In the genomic region with DNA sequence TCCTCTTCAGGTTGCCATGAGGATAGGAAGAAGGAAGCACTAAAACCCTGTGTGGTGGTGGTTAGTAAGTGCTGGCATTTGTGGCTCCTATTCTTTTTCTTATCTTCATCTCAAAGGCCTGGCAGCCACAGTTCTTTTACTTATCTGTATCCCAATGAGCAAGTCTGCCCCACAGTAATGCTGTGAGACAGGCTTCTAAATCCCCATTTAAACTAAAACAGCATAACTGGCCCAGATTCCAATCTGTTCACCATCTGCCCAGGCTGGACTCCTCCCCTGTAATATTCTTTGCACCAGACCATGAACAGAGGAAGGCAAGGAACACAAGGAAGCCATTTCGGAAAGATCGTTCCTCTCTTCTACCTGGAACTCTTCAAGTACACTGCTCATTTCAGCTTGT, we compare ENCODE assay signal across 19 mouse cellular contexts.
DNase-seq lines count a peak whose midpoint lies in the region; ATAC-seq and TF ChIP-seq lines count a peak whose summit lies in the region.
"Had no signal": no experiment of that assay in that cellular context is flagged by ENCODE, and none has a peak within 500 bp of the region (broad histone marks: within the 10 kb centered on the region; RNA-seq: fewer than 3 reads in every experiment).

No protein-coding gene starts in this region.

- H3K4me2 ChIP-seq in hindbrain, embryonic 12.5 days (replicated peaks): no peak overlapping the region
- H3K4me2 ChIP-seq: embryonic facial prominence, embryonic 13.5 days; hindbrain, embryonic 13.5 days; kidney, embryonic 15.5 days; midbrain, embryonic 11.5 days; neural tube, embryonic 13.5 days had no signal

- ATAC-seq in megakaryocyte progenitor cell, adult 5-6 weeks (replicated peaks; ENCODE audit: poor library complexity): peak; percentile 38
- no peak for ATAC-seq in hindbrain, embryonic 12.5 days (ENCODE audit: low FRiP score)
- ATAC-seq: activated CD4-positive, CD25-positive, alpha-beta regulatory T cell, adult 4 months; Patski had no signal

- H3K27ac ChIP-seq in left cerebral cortex, adult 2 months: peak overlapping the region; percentile 18; the same call in 1 of the 2 replicates
- no peak overlapping the region for H3K27ac ChIP-seq in hindbrain, embryonic 12.5 days
- H3K27ac ChIP-seq: embryonic facial prominence, embryonic 13.5 days; hindbrain, embryonic 13.5 days; kidney, embryonic 15.5 days; neural tube, embryonic 13.5 days had no signal

- no peak overlapping the region for H3K9ac ChIP-seq in hindbrain, embryonic 12.5 days
- H3K9ac ChIP-seq: embryonic facial prominence, embryonic 13.5 days; hindbrain, embryonic 13.5 days; kidney, embryonic 15.5 days; neural tube, embryonic 13.5 days had no signal

- no peak; the same call in 1 of the 2 replicates for TF ChIP-seq CTCF in left cerebral cortex, adult 2 months (IDR thresholded peaks at IDR 0.05)

- H3K4me3 ChIP-seq in left cerebral cortex, adult 2 months: no peak overlapping the region
- H3K4me3 ChIP-seq in hindbrain, embryonic 12.5 days: no peak overlapping the region
- H3K4me3 ChIP-seq: embryonic facial prominence, embryonic 13.5 days; hindbrain, embryonic 13.5 days; kidney, embryonic 15.5 days; neural tube, embryonic 13.5 days had no signal

- H3K4me1 ChIP-seq in hindbrain, embryonic 12.5 days: peaks cover 29% of the 10 kb centered on the region

- 96% methylated on average over 2 of the region's 2 CpGs for WGBS in hindbrain, embryonic 12.5 days

- no peaks in the 10 kb centered on the region for H3K9me3 ChIP-seq in hindbrain, embryonic 12.5 days (replicated peaks)
- H3K9me3 ChIP-seq: embryonic facial prominence, embryonic 13.5 days; hindbrain, embryonic 13.5 days; kidney, embryonic 15.5 days; neural tube, embryonic 13.5 days had no signal

- intact Hi-C loops in left cerebral cortex, adult 2 months (cut with DNase I): no loop called here

- H3K36me3 ChIP-seq in hindbrain, embryonic 12.5 days: peaks cover 4% of the 10 kb centered on the region; the same call in 1 of the 2 replicates
- H3K36me3 ChIP-seq: embryonic facial prominence, embryonic 13.5 days; kidney, embryonic 15.5 days had no signal

- no peaks in the 10 kb centered on the region for H3K27me3 ChIP-seq in hindbrain, embryonic 12.5 days
- H3K27me3 ChIP-seq: embryonic facial prominence, embryonic 13.5 days; hindbrain, embryonic 13.5 days; kidney, embryonic 15.5 days; neural tube, embryonic 13.5 days; Patski had no signal

- DNase-seq in cerebellum, adult 9-11 months: peak; percentile 38
- DNase-seq in cerebellum, postnatal 4 days (ENCODE audit: low spot score in 2 of 2): no peak
- DNase-seq in left cerebral cortex, adult 2 months (ENCODE audit: extremely low spot score in 1 of 2, low spot score in 2 of 2): no peak
- no peak for DNase-seq in left cerebral cortex, adult 11 months (ENCODE audit: low spot score)
- DNase-seq in brain, adult 2 months (ENCODE audit: low read depth, low spot score): peak; percentile 79
- no peak for DNase-seq in gastrocnemius, adult 18-20 months (ENCODE audit: low spot score)
- DNase-seq: B cell, adult 2 months; gastrocnemius, postnatal 14 days; lung, postnatal 14 days; thymus, postnatal 4 days had no signal

Comparison
In these comparisons a context has a peak if more than half of its experiments do, and no peak if none do; other contexts are left out.
1. DNase-seq: peak in cerebellum, adult 9-11 months (single experiment) and brain, adult 2 months (single experiment); none in cerebellum, postnatal 4 days (0 of 2), left cerebral cortex, adult 2 months (0 of 2), left cerebral cortex, adult 11 months (single experiment) and gastrocnemius, adult 18-20 months (single experiment).